Mouse (Mus musculus): ENCODE measurements at regions not wholly inside any gene's neighbourhood (a gene's known extent, or its start where the extent isn't known, plus 50 kb on each side); places are given as distances from the start of the nearest gene placed in this dataset.

DNA sequence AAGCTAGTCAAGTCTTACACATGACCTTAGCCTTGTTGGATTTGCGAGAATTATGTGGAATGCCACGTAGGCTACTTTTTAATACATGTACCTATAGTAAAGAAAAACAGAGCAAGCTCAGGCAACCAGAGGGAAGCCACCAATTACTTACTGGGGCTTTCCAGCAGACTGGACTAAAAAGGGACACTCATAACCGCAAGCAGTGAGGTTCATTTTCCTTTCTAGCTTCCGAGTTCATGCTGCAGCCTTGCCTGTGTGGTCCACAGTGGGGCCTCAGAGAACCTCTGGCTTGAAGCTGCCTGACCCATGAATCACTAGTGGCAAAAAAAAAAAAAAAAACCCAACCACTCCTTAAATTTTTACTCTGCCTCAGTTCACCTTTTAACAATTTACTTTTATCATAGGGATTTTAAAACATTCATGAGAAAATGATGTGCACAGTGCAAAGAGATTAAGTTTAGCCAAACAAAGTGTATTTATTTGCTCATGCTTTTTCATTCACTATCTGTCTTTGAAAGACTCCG lies 188.6 kb upstream of the 1700066M21Rik start:
- DNase-seq: no peak

DNA sequence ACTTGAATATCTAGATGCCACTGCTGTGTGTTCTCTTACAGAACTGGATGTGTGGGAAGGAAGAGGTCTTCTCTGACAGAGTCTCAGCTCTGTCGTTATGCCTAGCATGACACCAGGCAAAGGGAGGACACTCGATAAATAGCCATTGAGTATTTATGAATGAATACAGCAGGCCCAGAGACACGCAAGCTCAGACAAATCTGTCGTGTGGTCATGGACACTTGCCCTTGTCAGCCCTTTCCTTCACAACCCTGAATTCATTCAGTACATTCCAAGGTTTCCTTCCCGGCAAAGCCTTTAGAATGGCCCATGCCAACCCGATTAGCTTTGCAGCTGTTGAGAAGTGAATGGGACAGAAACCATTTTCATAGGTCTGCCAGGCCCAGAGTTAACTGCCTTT lies 176.1 kb upstream of the 1700066M21Rik start:
- no peak for DNase-seq

DNA sequence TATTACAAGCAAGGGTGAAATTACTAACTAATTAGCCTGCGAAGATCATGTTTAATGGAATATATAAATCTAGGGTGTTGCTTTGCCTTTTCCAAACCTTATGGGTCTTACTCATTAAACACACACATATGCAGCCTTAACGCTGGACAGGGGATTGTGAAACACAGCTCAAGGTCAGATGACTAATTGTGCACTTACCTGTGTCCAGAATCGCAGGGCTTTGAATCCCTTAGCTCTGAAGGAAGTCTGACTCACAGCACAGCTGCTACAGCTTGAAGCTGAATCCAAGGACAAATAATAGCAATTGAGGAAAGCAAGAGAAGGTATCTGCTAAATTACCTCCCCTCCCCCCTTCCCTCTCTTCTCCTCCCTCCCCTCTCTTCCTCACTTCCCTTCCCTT lies 173.1 kb upstream of the 1700066M21Rik start:
- no peak for DNase-seq

DNA sequence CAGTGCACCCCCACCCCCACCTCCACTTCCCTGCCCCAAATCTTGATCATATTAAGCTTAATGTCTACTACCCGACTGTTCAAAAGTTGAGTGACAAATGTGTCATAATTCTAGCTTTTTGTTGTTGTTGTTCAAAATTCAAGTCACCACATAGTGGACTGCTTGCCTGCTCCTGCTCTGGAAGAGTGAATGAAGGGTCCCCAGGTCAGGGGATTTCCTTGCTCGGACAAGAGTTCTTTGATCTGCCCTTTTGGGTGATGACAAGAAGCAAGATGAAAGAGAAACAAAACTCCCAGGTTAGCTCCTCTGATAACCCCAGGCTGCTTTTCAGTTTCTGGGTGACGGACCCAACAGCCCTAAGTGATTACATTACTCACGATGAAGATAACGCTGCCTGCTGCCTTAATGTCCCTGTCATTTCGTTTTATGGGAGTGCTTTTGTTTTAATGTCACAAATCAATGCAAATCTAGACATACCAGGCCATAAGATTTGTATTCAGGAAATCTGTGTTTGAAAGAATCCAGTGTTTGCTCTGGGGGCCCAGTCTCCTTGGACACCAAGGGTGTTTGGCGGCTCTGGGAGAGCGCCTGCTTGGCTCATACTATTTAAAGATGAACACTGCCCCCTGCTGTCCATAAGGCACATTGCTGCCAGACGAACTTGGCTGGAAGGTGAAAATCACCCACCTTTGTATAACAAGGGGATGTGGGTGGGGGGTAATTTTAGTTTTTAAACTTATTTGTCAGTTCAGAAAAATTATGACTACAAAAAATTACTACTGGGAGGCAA lies 172.0 kb upstream of the 1700066M21Rik start:
- DNase-seq: no peak

DNA sequence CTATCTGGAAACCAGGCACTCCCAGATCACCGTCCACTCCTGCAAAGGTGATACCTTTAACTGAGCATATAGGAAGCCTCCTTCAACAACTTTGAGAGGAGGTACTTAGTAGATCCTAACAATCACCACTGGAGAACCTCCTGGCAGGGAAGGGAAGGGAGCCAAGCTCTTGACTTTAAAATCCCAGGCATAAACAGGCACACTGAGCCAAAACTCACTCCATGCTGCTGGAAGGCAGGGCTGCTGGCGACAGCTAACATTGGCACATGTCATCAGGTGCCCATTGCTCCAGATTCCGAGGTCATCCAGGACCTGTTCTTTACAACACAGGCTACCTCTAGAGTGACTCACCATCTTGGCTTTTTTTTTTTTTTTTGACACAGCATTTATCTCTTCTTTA lies 170.9 kb upstream of the 1700066M21Rik start:
- DNase-seq: no peak

DNA sequence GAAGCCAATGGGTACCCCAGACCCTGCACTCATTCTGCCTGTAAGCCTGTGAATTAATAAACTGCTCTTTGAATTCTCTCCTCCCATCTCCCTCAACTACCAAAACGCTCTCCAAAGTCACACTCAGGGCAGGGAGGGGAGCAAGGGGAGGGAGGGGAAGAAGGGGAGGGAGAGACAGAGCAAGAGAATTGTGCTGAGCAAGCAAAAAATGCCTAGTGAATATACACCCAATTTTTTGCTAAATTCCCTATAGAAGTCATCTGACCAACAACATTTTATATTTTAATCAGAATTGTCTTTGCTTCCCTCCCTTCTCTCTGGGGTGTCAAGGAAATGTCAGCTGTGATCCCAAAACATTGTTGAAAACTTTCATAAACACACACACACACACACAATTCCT lies 170.5 kb upstream of the 1700066M21Rik start:
- DNase-seq: no peak

DNA sequence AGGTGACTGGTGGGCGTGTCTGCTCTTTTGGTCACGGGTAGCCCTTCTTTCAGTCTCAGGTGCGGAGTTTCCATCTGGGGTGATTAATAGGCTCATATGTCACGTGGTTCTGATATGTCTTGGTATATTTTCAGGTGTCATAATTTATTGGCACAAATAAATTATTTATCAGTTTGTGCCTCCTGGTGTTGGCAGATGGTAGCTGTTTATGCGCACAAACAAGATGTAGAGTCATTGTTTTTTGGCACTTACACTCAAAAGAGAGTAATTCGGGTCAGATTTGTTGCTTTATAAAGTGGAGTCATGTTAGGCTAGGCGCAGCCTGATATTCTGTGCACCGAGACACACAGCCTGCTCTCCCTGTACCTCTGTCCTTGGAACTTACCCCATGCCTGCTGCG lies 169.0 kb upstream of the 1700066M21Rik start:
- DNase-seq: no peak

DNA sequence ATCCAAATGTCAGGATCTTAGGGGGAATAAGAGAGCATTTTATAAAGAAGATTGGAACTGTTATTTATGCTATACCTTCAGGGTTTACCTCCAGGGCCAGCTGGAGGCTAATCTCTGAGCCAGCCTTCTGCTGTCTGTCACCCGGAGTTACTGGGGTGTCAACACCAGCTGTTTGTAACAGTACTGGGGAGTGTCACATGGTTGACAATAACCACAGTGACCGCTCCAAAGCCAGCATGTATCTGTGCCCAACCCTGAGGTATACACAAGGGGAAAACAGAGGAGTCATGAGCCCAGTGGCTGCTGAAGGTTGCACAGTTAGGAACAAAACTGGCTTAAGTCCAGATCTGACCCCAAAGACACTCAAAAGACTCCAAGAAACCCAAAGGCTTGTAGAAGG lies 168.1 kb upstream of the 1700066M21Rik start:
- DNase-seq: no peak

DNA sequence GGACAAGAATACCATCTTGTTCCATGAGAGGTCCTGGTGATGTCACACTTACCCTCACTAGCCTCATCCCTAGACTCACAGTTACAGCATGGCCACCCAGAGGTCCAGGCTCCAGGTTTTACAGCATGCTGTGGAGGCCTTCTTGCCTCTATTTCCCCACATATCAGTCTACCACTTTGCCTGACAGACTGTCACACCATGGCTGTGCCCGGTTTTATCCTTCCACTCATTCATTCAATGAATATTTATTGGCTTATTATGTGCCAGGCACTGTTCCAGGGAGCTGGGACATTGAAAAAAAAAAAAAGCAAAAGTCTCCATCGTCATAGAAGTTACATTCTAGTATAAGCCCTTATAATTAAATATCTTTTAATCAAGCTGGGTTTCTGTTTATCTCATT lies 166.4 kb upstream of the 1700066M21Rik start:
- DNase-seq: no peak

DNA sequence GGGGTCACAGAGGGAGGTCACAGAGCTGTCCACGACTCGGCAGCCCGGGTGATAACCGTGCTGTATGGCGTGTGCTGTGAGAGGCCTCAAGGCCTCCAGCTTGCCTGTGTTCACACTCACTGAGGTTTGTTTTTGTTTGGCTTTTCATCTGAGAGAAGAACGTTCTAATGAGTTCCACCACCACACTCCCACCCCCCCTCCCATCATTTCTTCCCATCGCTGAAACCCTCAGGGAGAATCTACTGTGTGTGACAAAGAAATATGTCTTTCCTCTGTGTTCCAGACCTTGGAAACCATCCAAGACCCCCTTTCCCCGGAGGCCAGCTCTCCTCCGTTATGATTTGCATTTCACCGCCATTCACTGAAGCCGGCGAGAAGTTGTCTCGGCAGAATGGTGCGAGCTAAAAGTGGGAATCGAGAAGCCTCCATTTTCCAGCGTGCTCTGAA lies 164.0 kb upstream of the 1700066M21Rik start:
- DNase-seq: no peak

DNA sequence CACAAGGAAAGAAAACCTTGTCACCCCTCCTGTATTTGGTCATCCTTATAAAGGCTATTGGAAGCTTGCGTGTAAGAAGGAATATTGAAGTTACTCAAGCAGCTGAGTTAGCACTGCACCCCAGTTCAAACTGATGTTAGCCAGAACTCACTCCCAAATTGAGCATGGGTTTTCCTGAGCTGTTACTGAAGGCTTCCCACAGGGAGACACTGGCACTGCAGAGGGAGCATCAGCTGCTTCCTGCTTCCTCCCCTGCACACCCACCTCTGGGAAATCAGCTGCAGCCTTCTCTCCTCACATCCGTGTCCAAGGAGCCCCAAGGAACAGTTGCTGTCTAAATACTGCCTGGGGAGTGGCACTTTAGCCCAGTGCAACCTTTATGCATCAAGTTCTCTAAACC lies 163.2 kb upstream of the 1700066M21Rik start:
- no peak for DNase-seq

DNA sequence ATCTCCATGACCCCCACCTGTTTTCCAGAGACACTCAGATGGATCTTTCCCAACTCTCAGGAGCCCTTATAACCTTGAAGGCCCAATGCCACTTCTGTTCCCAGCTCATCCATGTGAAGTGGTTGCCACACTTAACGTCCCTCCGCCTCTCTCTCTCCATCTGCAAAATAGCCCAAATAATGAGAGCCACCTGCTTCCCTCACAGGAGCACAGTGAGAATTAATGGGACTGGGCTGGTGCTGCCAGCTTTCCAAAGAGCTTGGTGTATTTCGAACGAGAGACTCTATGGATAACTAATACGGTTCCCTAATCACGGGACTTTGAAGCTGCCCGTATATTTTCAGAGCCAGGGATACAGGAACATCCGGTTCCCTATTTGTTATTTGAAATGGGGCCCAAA lies 159.8 kb upstream of the 1700066M21Rik start:
- DNase-seq: no peak

DNA sequence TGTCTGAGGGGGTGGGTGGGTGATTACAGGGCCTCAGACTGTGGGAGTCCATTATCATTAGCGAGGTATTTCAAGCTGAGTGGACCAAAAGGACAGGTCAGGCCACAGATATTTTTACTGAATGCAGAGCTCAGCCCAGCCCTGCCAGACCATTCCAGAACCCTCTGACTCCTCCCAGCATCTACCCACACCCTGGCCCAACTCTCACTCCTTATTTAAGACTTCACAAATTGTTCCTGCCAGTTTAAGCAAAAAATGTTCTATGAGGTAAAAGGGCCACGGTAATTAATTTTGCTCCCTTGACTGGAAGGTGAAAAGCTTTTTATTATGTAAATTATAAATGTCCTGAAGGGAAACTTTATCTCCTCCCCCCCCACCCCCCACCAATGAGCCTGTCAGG lies 159.3 kb upstream of the 1700066M21Rik start:
- DNase-seq: no peak

DNA sequence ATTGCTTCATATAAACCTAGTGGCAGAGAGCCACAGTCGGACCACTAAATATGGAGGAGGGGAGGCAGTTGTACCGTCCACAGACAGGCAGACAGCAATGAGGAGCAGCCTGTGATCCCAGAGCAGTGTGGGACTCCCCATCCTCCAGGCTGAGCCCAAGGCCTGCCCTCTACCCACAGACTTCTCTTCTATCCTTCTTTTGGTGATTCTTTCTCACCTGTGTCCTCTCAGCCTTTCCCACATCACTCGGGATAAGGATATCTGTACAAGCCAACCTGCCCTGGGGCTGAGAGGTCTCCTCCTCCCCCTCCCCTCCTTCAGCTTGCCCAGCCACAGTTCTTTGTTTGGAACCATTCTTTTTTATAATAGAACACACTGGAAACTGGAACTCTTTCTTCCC lies 158.8 kb upstream of the 1700066M21Rik start:
- DNase-seq: no peak

DNA sequence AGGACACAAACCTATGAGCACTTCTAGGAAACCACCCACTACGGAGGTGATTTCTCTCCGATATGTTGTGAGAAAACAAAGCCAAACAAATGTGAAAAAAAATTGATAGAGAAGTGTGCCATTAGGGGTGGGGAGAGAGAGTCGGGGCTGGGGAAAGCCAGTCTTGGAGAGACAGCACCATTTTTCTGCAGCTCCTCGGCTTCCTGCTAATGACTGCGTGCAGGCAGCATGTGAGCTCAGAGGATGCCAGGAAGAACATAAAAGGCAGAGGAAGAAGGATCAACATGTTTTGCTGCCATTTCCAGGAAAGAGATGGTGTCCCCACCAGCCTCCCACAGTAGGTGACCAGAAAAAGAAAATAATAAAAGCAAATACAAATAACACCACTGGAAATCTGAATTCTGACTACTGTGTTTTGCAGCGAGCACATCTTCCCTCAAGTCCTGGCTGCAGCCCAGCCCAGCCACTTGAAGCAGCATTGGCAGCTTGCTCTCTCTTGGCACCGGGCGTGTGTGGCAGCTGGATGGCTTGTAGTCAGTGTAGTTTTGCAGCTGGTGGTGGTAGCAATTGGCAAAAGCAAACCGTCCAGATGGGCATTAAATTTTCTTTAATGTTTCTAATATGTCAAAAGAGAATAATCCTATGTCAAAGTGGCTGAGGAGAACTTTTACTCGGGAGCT lies 152.9 kb upstream of the 1700066M21Rik start:
- peak; percentile 40 for DNase-seq

DNA sequence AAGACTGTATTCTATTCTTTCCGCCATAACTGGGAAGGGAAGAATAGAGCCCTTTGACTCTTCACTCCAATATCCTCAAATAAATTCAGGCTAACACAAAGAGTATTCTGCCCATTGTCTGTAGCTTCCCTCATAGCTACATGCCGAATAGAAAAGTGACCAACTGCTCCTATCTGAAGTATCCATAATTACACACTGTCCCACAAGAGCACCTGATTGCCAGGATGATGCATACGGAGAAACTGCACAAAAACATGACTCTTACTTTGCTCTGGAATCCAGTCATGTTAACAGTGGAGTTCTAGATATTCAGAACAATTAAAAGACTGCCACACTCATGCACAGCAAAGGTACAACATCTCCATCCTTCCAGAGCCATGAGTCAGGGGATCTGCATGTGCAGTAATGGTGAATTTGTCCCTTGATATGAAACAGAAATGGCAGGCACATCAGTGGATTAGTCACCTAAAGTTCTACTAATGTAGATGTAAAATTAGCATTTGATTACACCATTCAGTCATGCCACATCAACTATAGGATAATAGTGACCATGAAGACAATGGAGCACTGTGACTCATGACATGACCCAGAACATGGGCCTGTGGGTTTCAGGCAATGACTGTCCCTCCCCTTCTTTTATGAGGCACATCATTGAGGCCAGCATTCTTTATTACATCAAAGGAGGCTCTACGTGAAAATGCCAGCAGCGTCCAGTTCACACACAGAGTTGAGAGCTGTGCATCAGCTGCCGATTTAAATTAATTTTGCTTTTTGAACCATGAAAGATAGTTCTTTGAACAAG lies 133.6 kb upstream of the 1700066M21Rik start:
- no peak for DNase-seq

DNA sequence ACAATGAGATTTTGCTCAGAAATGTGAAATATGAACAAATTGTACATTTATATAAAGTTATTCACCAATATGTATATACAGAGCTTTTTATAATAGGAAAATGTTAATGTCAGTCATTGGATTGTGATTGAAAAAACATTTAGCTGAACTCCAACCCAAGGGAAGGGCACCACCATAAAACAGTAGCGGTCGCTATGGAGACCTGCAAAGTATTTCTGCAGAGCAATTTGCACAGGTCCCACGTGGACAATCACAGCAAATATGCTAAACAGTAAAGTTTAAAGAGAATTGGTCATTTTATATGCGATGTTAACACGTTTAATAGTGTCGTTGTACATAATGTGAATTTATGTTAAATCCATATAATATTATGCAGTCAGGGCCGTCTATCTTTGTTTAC lies 117.8 kb upstream of the 1700066M21Rik start:
- DNase-seq: no peak

DNA sequence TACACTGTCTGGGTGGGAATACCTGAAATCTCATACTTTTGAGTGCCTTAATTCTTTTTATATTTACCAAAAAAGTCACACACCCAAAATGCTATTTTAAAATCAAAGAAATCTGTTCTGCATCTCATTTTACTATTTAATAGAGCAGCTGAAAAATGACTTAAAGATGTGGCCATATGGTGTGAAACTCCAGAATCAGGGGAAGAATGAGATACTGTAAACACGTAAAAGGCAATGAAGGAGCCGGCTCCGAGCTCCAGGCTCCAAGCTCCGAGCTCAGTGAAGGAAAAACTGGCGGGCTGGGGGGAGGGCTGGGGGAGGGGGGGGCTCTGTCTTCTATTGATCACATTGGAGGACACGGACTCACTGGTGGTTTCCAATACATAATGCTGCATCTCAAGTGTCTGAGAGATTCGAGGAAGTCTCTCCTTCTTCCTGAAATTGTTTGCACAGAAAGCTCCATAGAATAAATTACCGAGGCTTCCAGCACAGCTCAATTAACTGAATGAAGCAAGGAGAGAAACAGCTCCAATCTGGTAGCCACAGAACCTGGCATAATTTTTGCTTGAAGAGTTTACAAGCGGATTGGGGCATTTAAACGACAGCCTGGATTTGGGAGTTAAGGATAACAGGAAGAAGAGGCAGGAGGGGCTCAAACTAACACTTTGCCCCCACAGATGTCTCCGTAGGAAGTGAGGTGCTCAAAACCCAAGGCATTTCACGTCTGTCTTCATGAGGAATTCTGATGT lies 112.2 kb upstream of the 1700066M21Rik start:
- DNase-seq: no peak

DNA sequence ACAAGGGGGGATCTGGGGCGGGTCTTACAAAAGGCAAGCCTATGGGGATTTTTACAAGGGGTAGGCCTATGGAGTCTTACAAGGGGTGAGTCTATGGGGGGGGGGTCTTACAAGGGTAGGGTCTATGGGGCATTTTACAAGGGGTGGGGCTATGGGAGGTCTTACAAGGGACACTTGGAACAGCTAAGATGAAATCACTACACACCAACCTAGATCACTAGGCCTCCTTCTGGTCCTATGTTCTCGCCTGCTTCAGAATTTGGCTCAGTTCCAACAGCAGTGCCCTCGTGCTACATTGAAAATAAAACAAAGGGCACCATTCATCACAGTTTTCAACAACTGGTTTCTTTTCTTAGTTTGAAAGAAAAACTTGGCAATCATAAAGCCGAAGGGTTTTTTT lies 110.7 kb upstream of the 1700066M21Rik start:
- no peak for DNase-seq

DNA sequence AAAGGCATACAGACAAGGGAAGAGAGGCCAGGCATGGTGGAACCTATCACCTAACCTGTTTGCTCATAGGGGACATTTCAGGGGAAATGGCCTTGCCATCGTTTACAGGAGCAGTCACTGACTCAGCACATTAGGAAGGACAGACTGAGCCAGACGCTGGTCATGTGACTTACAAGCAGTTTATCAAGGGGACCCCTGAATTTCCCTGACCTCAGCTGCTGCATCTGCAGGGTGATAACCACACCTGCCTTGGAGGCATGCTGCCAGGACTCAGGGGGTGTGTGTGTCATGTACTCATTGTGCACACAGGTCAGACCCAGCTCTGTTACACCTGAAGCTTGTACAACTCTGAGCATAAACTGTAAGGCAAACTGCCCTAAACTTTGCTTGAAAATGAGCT lies 109.6 kb upstream of the 1700066M21Rik start:
- DNase-seq: no peak

DNA sequence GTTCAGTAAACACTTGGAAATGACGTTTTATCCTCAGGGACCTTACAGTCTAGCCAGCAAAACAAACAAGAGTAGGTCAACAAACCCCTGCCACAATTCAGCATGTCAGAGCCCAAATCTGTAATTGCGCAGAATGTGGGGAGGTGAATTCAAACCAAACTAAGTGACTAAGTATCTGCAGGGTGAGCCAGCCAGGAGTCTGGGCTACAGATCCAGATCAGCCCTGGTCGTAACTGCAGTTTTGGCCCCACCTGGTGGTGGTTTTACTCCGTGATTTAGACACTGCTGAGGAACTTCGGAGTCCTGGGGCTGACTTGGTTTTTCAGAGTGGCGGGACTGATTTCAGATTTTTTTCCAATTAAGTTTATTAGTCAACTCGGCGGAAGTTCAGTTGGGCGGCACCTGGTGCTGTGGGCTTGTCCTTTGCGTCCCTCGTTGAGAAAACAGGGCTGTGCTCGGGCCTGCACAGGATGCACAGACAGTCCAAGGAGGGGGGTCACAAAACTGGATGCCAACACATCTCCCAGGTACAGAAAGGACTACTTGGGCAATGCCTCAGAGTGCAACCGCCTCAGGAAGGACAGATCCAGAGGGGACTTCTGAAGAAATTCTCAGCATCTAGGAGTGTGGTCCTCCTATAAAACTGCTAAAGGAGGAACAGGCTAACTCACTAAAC lies 107.6 kb upstream of the 1700066M21Rik start:
- DNase-seq: peak; percentile 12

DNA sequence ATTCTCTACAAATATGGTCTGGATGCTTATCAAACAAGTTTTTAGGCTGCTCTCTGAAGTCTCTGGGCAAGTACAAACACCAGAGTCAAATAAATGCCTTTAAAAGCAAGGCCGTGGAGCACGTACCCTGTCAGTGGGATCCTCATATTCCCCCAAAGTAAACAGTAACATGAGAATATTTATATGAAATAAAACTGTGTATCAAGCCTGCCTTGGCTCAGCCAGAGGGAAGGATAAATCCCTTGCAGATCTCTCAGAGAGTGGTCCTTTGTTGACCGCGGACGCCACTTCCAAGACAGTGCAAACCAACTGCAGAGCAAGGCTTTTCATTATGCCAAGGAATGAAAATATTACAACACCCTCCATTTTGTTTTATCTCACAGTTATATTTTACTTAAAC lies 104.8 kb upstream of the 1700066M21Rik start:
- no peak for DNase-seq

Measured in gastrocnemius, postnatal 25 days (tissue).